Mouse (Mus musculus): Measurements from ENCODE around the gene Fam81b.

DNA sequence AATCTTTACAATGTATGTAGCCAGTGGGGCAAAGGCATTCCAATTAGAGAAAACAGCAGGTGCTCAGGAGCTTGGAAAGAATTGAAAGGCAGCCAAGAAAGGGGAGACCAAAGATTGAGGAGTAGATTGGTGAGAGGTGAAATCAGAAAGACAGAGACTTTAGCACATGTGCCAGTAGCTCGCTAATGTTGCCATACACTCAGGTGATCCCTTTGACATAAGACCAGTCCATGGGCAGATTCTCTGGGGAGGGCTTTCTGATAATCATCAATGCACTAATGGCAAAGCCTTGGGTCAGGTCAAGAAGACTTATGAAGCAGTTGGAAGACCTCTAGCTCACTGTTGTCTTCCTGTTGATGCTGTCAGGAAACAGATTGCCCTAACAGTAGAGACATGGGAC, 671 bp downstream of the Fam81b start:
- TF ChIP-seq CTCF (IDR thresholded peaks at IDR 0.05; ENCODE audit: borderline replicate concordance, extremely low read depth, insufficient read depth, insufficient read length) (no peak), POLR2A (IDR thresholded peaks at IDR 0.05; ENCODE audit: borderline replicate concordance, extremely low read depth, insufficient read depth, insufficient read length, poor library complexity, severe bottlenecking) (no peak)
